Mouse (Mus musculus): ENCODE data around the gene Vmn2r45.
"Not testable (repeated sequence)": the region's sequence is repeated elsewhere in the genome, so short reads cannot be mapped to it uniquely, and the experiment has no call there.

Gene Vmn2r45
- long read RNA-seq, experiment 1: 0 reads
- long read RNA-seq, experiment 2: 0 reads

DNA sequence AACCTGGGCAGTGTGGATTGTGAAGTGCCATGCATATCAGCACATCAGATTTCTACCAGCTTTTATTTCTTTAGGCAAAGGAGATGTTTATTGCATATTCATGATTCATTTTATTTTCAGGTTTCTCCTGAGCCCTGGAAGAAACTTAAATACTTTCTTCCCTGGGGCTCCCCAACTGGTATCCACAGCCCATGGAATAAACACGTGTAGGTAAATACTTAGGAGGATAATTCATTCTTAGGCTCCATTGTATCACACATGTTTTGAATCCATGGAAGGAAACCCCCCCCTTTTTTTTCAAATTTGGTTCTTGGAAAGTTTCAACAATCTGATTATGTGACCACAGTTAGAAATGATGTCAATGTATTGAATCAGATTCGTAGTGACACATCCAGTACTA lies at the start of gene Vmn2r45:
Gene Vmn2r45 (minus strand): TSS at position 101 of the 400 bp plus-strand sequence.
- intact Hi-C loops (cut with DNase I): not testable (repeated sequence)

Data from adrenal gland (tissue).